Mouse (Mus musculus): ENCODE measurements around the gene Nek7.

- TF ChIP-seq FLI1 (IDR thresholded peaks at IDR 0.05; ENCODE audit: low read length) (no peak), GATA1 (IDR thresholded peaks at IDR 0.05; ENCODE audit: borderline replicate concordance, low read length) (no peak)
These were observed 139.2 kb downstream of the Nek7 start for GRCm38 (mm10) chr1:138480694-138481093.

All from megakaryocyte, embryonic 14.5 days (primary cell).